Mouse (Mus musculus) hindbrain, embryonic 11.5 days (tissue): ENCODE data around the gene Mphosph9. TPM values are rescaled to one million over a fixed set of nuclear protein-coding genes. Genes with fewer than 3 reads are reported as not detected.
A peak's percentile ranks its signal among the peaks of the same experiment; 100 is the strongest.

ENCODE experiments used
- ATAC-seq: fragments of 200-750 bp; cut with Nextera tagmentation; 2 replicates; pipeline ENCODE4 v1.8.0; 2017; ENCODE audit warnings: mild to moderate bottlenecking, moderate TSS enrichment, moderate library complexity; ENCODE audit not compliant: low FRiP score
- DNase-seq: peaks from one replicate; pipeline ENCODE4 v3.0.0-alpha.2; 2015; ENCODE audit warnings: low spot score
- H3K27ac ChIP-seq: fragments of 300-500 bp; sonication (generic); 2 replicates; pipeline ENCODE4 v1.5.1; 2014; ENCODE audit warnings: mild to moderate bottlenecking, low read depth, low read length
- H3K27me3 ChIP-seq: fragments of 300-500 bp; sonication (generic); 2 replicates; pipeline ENCODE4 v1.6.1; 2014; ENCODE audit warnings: mild to moderate bottlenecking, low read length, moderate library complexity, mixed read lengths; ENCODE audit not compliant: control insufficient read depth, insufficient read depth
- H3K36me3 ChIP-seq: fragments of 300-500 bp; sonication (generic); 2 replicates; pipeline ENCODE4 v1.6.1; 2014; ENCODE audit warnings: mild to moderate bottlenecking, low read length, moderate library complexity, mixed read lengths; ENCODE audit not compliant: control insufficient read depth, insufficient read depth
- H3K4me1 ChIP-seq: fragments of 300-500 bp; sonication (generic); replicated peaks from 2 replicates; pipeline ENCODE4 v1.6.1; 2014; ENCODE audit warnings: low read length, mixed read lengths; ENCODE audit not compliant: control insufficient read depth, insufficient read depth
- H3K4me2 ChIP-seq: fragments of 300-500 bp; sonication (generic); replicated peaks from 2 replicates; pipeline ENCODE4 v1.6.1; 2014; ENCODE audit warnings: mild to moderate bottlenecking, low read depth, low read length
- H3K4me3 ChIP-seq: fragments of 300-500 bp; sonication (generic); 2 replicates; pipeline ENCODE4 v1.5.1; 2014; ENCODE audit warnings: low read depth, low read length
- H3K9ac ChIP-seq: fragments of 300-500 bp; sonication (generic); 2 replicates; pipeline ENCODE4 v1.6.1; 2014; ENCODE audit warnings: low read depth, low read length
- H3K9me3 ChIP-seq: fragments of 300-500 bp; sonication (generic); 2 replicates; pipeline ENCODE4 v1.6.1; 2016; ENCODE audit warnings: low read length; ENCODE audit not compliant: control insufficient read depth
- WGBS: fragments of 180-500 bp; shearing (Covaris S2); extraction: QIAGEN DNeasy Blood & Tissue Kit; methylation state at CpG from one replicate; pipeline ENCODE4 v1.1.7; 2014; 5-methylcytosine and 5-hydroxymethylcytosine counted together
- polyA plus RNA-seq: library from polyadenylated mRNA; unstranded; fragments of >200 nt; fragmentation: Nextera tagmentation; extraction: Ambion mirVana; gene quantifications from 2 replicates; pipeline ENCODE4 v1.2.1, GENCODE M21; 2014

Mphosph9 gene
- polyA plus RNA-seq, 1 experiment from 2014 or later, result 20.5 TPM

- Histone ChIP-seq H3K9ac (no peak overlapping the region), H3K9me3 (no peaks in the 10 kb centered on the region), H3K4me1 (no peaks in the 10 kb centered on the region), H3K27me3 (no peaks in the 10 kb centered on the region), H3K4me3 (no peak overlapping the region), H3K36me3 (no peaks in the 10 kb centered on the region), H3K27ac (no peak overlapping the region), H3K4me2 (no peak overlapping the region)
- DNase-seq (no peak), ATAC-seq (no peak)
- WGBS, result 74% methylated on average over 9 of the region's 9 CpGs
These were observed 97.3 kb downstream of the Mphosph9 start for GRCm38 (mm10) chr5:124230461-124230860.

GRCm38 (mm10) chr5:124227193-124227592 is 100.6 kb downstream of the Mphosph9 start:
- ATAC-seq (no peak), DNase-seq (peak; percentile 23)
- no peaks in the 10 kb centered on the region for H3K36me3 ChIP-seq
- H3K9ac ChIP-seq, result no peak overlapping the region
- H3K4me3 ChIP-seq, result no peak overlapping the region
- 49% methylated on average over 6 of the region's 6 CpGs for WGBS
- 0 out of 2 replicates have a peak overlapping the region, but pooled peaks have one; percentile 17 for H3K27ac ChIP-seq
- no peaks in the 10 kb centered on the region for H3K27me3 ChIP-seq
- no peak overlapping the region for H3K4me2 ChIP-seq
- H3K4me1 ChIP-seq, result no peaks in the 10 kb centered on the region
- no peaks in the 10 kb centered on the region for H3K9me3 ChIP-seq

- no peaks in the 10 kb centered on the region for H3K27me3 ChIP-seq
- no peak overlapping the region for H3K4me3 ChIP-seq
- ATAC-seq, result no peak
- DNase-seq, result no peak
- no peaks in the 10 kb centered on the region for H3K9me3 ChIP-seq
- no peaks in the 10 kb centered on the region for H3K36me3 ChIP-seq
- H3K4me1 ChIP-seq, result no peaks in the 10 kb centered on the region
- 91% methylated on average over 4 of the region's 4 CpGs for WGBS
- H3K9ac ChIP-seq, result no peak overlapping the region
- no peak overlapping the region for H3K4me2 ChIP-seq
- H3K27ac ChIP-seq, result no peak overlapping the region
These were observed 101.3 kb downstream of the Mphosph9 start for GRCm38 (mm10) chr5:124226494-124226893.

GRCm38 (mm10) chr5:124225891-124226290 is 101.9 kb downstream of the Mphosph9 start:
- 96% methylated on average over 7 of the region's 7 CpGs for WGBS
- H3K27ac ChIP-seq, result no peak overlapping the region
- no peak for ATAC-seq

GRCm38 (mm10) chr5:124224321-124225092 is 103.3 kb downstream of the Mphosph9 start:
- DNase-seq, result no peak
- no peaks in the 10 kb centered on the region for H3K27me3 ChIP-seq
- WGBS, result 60% methylated on average over 16 of the region's 16 CpGs
- no peak overlapping the region for H3K9ac ChIP-seq
- no peak overlapping the region for H3K27ac ChIP-seq
- H3K4me1 ChIP-seq, result no peaks in the 10 kb centered on the region
- no peak overlapping the region for H3K4me3 ChIP-seq
- no peak overlapping the region for H3K4me2 ChIP-seq
- no peaks in the 10 kb centered on the region for H3K36me3 ChIP-seq
- no peak for ATAC-seq
- H3K9me3 ChIP-seq, result no peaks in the 10 kb centered on the region

More at GRCm38 (mm10) chr5:124225891-124226290, 101.9 kb downstream of the Mphosph9 start:
- H3K4me3 ChIP-seq, result no peak overlapping the region
- no peaks in the 10 kb centered on the region for H3K27me3 ChIP-seq
- no peaks in the 10 kb centered on the region for H3K4me1 ChIP-seq
- H3K36me3 ChIP-seq, result no peaks in the 10 kb centered on the region
- no peaks in the 10 kb centered on the region for H3K9me3 ChIP-seq
- H3K9ac ChIP-seq, result no peak overlapping the region
- no peak overlapping the region for H3K4me2 ChIP-seq
- DNase-seq, result no peak

- Histone ChIP-seq H3K4me1 (no peaks in the 10 kb centered on the region), H3K4me3 (no peak overlapping the region), H3K27ac (no peak overlapping the region), H3K9me3 (no peaks in the 10 kb centered on the region), H3K27me3 (no peaks in the 10 kb centered on the region), H3K4me2 (no peak overlapping the region), H3K36me3 (no peaks in the 10 kb centered on the region), H3K9ac (no peak overlapping the region)
- ATAC-seq (no peak), DNase-seq (no peak)
- 87% methylated on average over 8 of the region's 8 CpGs for WGBS
These were observed 104.2 kb downstream of the Mphosph9 start for GRCm38 (mm10) chr5:124223574-124223973.

- Histone ChIP-seq H3K4me2 (no peak overlapping the region), H3K4me1 (no peaks in the 10 kb centered on the region), H3K36me3 (no peaks in the 10 kb centered on the region), H3K9ac (0 out of 2 replicates have a peak overlapping the region, but pooled peaks have one; percentile 19), H3K9me3 (no peaks in the 10 kb centered on the region), H3K27ac (no peak overlapping the region), H3K4me3 (no peak overlapping the region), H3K27me3 (no peaks in the 10 kb centered on the region)
- no peak for DNase-seq
- whole genome bisulfite sequencing, result 89% methylated on average over 11 of the region's 11 CpGs
- ATAC-seq, result no peak
These were observed 105.1 kb downstream of the Mphosph9 start for GRCm38 (mm10) chr5:124222696-124223095.

GRCm38 (mm10) chr5:124221736-124222040 is 106.1 kb downstream of the Mphosph9 start:
- no peak for DNase-seq
- H3K4me1 ChIP-seq, result no peaks in the 10 kb centered on the region
- 87% methylated on average over 7 of the region's 7 CpGs for WGBS
- H3K27ac ChIP-seq, result no peak overlapping the region
- ATAC-seq, result no peak
- no peaks in the 10 kb centered on the region for H3K27me3 ChIP-seq
- H3K4me2 ChIP-seq, result no peak overlapping the region
- no peak overlapping the region for H3K9ac ChIP-seq
- H3K9me3 ChIP-seq, result no peaks in the 10 kb centered on the region
- H3K4me3 ChIP-seq, result no peak overlapping the region
- no peaks in the 10 kb centered on the region for H3K36me3 ChIP-seq

GRCm38 (mm10) chr5:124221037-124221735 is 106.6 kb downstream of the Mphosph9 start:
- no peaks in the 10 kb centered on the region for H3K4me1 ChIP-seq
- H3K27me3 ChIP-seq, result no peaks in the 10 kb centered on the region
- no peak overlapping the region for H3K27ac ChIP-seq
- WGBS, result 76% methylated on average over 7 of the region's 7 CpGs
- DNase-seq, result no peak
- H3K9me3 ChIP-seq, result no peaks in the 10 kb centered on the region
- H3K9ac ChIP-seq, result no peak overlapping the region
- no peak for ATAC-seq
- no peak overlapping the region for H3K4me2 ChIP-seq
- no peaks in the 10 kb centered on the region for H3K36me3 ChIP-seq
- H3K4me3 ChIP-seq, result no peak overlapping the region
